Mouse (Mus musculus) embryonic facial prominence, embryonic 12.5 days (tissue): ENCODE results near the gene Hsd17b3. TPM values are rescaled to one million over a fixed set of nuclear protein-coding genes. Genes with fewer than 3 reads are reported as not detected.

Experiments used
- ATAC-seq: fragments of 200-750 bp; cut with Nextera tagmentation; 2 replicates; pipeline ENCODE4 v1.8.0; 2017; ENCODE audit not compliant: insufficient number of reproducible peaks, insufficient read depth, low FRiP score, low TSS enrichment
- H3K27ac ChIP-seq: fragments of 300-500 bp; sonication (generic); 2 replicates; pipeline ENCODE4 v1.5.1; 2016; ENCODE audit warnings: mild to moderate bottlenecking
- H3K27me3 ChIP-seq: fragments of 300-500 bp; sonication (generic); 2 replicates; pipeline ENCODE4 v1.6.1; 2016; ENCODE audit warnings: mild to moderate bottlenecking, moderate library complexity
- H3K36me3 ChIP-seq: fragments of 300-500 bp; sonication (generic); 2 replicates; pipeline ENCODE4 v1.6.1; 2016; ENCODE audit warnings: mild to moderate bottlenecking
- H3K4me1 ChIP-seq: fragments of 300-500 bp; sonication (generic); 2 replicates; pipeline ENCODE4 v1.6.1; 2016
- H3K4me2 ChIP-seq: fragments of 300-500 bp; sonication (generic); replicated peaks from 2 replicates; pipeline ENCODE4 v1.6.1; 2016; ENCODE audit warnings: mild to moderate bottlenecking, moderate library complexity
- H3K4me3 ChIP-seq: fragments of 300-500 bp; sonication (generic); 2 replicates; pipeline ENCODE4 v1.5.1; 2016; ENCODE audit warnings: mild to moderate bottlenecking
- H3K9ac ChIP-seq: fragments of 300-500 bp; sonication (generic); 2 replicates; pipeline ENCODE4 v1.6.1; 2016; ENCODE audit warnings: mild to moderate bottlenecking, moderate library complexity
- H3K9me3 ChIP-seq: fragments of 300-500 bp; sonication (generic); 2 replicates; pipeline ENCODE4 v1.6.1; 2016; ENCODE audit warnings: mild to moderate bottlenecking, moderate library complexity
- WGBS: fragments of 180-500 bp; shearing (Covaris S2); methylation state at CpG from one replicate; pipeline ENCODE4 v1.1.7; 2016; 5-methylcytosine and 5-hydroxymethylcytosine counted together
- polyA plus RNA-seq: library from polyadenylated mRNA; unstranded; fragments of >200 nt; fragmentation: Nextera tagmentation; extraction: Ambion mirVana; gene quantifications from 2 replicates; pipeline ENCODE4 v1.2.1, GENCODE M21; 2016

Gene Hsd17b3
- polyA plus RNA-seq, 1 experiment from 2014 or later, result not detected

DNA sequence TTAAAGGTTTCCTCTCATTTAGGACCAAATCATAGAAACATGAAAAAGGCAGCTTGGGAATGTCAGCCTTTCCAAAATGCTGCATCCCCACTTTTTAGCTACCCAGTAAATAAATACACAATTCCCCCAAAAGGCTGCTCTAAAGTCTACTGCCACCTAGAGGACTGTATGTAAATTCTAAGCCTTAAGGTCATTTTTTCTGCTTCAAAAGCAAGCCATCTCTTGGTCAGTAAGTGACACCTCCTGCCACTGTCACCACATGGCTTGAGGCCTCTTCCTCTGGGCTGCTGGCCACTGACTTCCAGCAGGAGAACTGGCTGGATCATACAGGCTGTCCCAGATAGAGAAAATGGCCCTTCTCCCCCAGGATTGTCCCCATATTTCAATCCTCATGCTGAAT lies 50.9 kb downstream of the Hsd17b3 start:
- Histone ChIP-seq H3K4me3 (no peak overlapping the region), H3K36me3 (no peaks in the 10 kb centered on the region), H3K9me3 (no peaks in the 10 kb centered on the region), H3K4me1 (peaks cover 9% of the 10 kb centered on the region; the same call in 1 of the 2 replicates), H3K27me3 (no peaks in the 10 kb centered on the region), H3K9ac (no peak overlapping the region), H3K4me2 (no peak overlapping the region), H3K27ac (no peak overlapping the region)
- ATAC-seq, result no peak

DNA sequence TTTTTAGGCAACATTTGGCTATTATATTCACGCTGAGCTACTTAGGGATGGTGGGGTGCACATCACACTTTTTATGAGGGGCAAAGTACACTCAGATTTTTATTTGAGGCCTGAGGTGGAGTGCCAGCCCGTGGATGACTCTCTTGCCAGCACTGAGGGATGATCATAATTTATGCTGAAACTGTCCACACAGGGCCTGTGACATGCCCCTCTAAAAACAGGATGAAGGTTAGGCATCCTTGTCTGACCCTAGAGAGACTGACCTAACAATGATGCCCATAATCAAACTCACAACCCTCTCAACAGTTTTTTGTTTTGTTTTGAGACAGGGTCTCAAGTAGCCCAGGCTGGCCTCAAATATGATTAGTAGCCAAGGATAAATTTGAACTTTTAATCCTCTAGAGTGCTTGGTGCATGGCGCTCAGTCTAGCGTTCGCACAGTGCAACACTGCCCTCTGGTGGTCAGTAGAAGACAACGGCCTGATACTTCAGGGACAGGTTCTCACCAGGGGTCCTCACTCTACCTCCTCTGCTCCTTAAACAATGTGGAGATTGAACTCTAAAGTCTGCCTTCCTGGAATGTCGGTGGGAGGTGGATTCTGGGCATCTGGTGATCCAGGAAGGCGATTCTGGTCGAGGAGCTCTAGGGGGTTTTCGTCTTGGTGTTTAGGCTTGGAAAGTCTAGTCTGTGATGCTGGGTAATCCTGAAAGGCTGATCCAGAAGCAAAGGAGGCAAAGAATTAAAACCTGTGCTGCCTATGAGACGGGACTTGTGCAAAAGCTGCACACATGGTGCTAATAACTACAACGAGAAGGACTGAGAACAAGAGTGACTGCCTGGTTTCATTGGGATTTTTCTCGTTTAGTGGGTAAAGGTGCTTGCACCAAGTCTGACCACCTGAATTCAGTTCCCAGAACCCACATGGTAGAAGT lies 52.7 kb downstream of the Hsd17b3 start:
- no peak overlapping the region for H3K4me2 ChIP-seq
- no peaks in the 10 kb centered on the region for H3K27me3 ChIP-seq
- no peak overlapping the region for H3K4me3 ChIP-seq
- WGBS, result 16% methylated on average over 13 of the region's 13 CpGs
- H3K4me1 ChIP-seq, result peaks cover 9% of the 10 kb centered on the region; the same call in 1 of the 2 replicates
- ATAC-seq, result 0 out of 2 replicates have a peak, but pooled peaks have one; percentile 64
- H3K9me3 ChIP-seq, result no peaks in the 10 kb centered on the region
- H3K9ac ChIP-seq, result no peak overlapping the region
- H3K36me3 ChIP-seq, result no peaks in the 10 kb centered on the region
- H3K27ac ChIP-seq, result no peak overlapping the region

DNA sequence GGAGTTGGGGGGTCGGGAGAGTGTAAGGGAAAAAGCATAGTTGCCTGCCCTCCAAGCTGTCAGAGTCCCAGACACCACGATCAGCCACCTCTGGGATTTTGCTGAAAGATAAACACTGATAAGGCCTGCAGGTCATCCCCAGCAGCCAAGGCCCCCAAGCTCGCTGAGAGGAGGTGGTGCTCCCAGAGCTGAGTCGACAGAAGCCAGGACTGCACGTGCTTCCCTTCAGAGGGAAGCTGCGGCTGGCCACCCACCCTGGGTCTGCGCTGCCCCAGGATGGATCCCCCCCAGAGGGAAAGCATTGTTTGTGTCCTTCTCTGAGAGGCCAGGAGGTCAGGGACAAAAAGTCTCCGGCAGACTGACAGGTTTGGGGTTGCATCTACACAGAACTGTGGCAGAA lies 54.0 kb downstream of the Hsd17b3 start:
- H3K4me1 ChIP-seq, result peaks cover 9% of the 10 kb centered on the region; the same call in 1 of the 2 replicates
- H3K36me3 ChIP-seq, result no peaks in the 10 kb centered on the region
- H3K4me2 ChIP-seq, result no peak overlapping the region
- WGBS, result 15% methylated on average over 8 of the region's 8 CpGs
- no peaks in the 10 kb centered on the region for H3K9me3 ChIP-seq
- ATAC-seq, result no peak
- H3K27me3 ChIP-seq, result no peaks in the 10 kb centered on the region
- no peak overlapping the region for H3K9ac ChIP-seq
- no peak overlapping the region for H3K4me3 ChIP-seq
- H3K27ac ChIP-seq, result peak overlapping the region; percentile 50; the same call in 1 of the 2 replicates

DNA sequence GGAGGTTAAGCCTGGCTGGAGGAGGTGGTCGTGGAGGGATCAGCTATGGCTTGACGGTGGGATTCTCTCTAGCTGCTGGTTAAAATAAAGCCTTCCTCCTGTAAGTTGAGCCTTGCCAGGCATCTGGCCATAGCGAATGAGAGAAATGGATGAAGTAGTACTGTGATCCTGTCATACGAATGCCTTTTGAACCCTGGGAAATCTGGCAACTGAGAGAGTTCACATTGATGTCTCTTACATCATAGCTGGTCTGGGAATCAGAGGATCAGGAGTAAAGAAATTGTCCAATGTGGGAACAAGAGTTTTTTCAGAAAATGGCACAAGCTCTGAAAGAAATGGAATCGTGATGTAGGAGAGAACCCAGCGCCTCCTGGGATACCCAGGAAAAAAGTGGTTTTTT lies 55.1 kb downstream of the Hsd17b3 start:
- no peak overlapping the region for H3K9ac ChIP-seq
- H3K27me3 ChIP-seq, result no peaks in the 10 kb centered on the region
- H3K4me3 ChIP-seq, result no peak overlapping the region
- no peaks in the 10 kb centered on the region for H3K36me3 ChIP-seq
- H3K27ac ChIP-seq, result no peak overlapping the region
- no peak for ATAC-seq
- WGBS, result 81% methylated on average over 6 of the region's 6 CpGs
- no peak overlapping the region for H3K4me2 ChIP-seq
- peaks cover 9% of the 10 kb centered on the region; the same call in 1 of the 2 replicates for H3K4me1 ChIP-seq
- H3K9me3 ChIP-seq, result no peaks in the 10 kb centered on the region

DNA sequence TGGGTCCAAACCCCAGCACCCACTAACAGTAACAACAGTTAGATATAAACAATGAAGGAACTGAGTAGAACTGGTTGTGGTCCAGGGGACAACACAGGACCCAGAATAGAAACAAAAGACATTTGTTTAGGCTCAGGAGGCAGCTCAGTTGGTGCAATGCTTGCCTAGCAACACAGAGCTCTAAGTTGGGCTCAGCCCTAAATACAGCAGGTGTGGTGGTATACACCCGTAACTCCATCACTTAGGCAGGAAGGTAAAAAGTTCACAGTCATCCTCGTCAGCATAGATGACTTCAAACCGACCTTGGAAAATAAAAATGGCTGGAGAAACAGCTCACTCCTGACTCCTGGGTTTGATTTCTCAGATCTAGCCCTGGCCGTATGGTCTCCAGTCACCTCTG lies 55.8 kb downstream of the Hsd17b3 start:
- Histone ChIP-seq H3K27me3 (no peaks in the 10 kb centered on the region), H3K36me3 (no peaks in the 10 kb centered on the region), H3K9ac (no peak overlapping the region), H3K4me1 (peaks cover 9% of the 10 kb centered on the region; the same call in 1 of the 2 replicates), H3K27ac (no peak overlapping the region), H3K4me2 (no peak overlapping the region), H3K4me3 (no peak overlapping the region), H3K9me3 (no peaks in the 10 kb centered on the region)
- no peak for ATAC-seq
- 78% methylated on average over 4 of the region's 4 CpGs for WGBS

DNA sequence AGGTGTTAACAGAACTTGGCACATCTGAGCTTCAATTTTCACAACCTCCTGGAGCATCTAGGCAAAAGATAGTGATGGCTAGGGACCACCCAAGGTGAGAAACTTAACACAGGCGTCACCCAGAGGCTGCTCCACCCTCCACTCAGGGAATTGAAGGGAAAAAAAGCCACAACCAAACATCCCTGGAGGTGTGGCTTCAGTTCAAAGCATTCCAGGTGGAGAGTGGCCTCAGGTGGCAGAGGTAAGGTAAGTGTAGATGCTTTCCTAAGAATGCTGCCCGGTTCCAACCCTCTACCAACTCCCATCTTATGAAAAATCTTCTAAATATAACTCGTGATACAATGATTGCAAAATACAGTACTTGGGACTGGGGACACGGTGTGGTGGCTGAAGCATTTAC lies 57.8 kb downstream of the Hsd17b3 start:
- H3K27me3 ChIP-seq, result no peaks in the 10 kb centered on the region
- ATAC-seq, result no peak
- H3K4me3 ChIP-seq, result no peak overlapping the region
- no peaks in the 10 kb centered on the region for H3K36me3 ChIP-seq
- H3K4me2 ChIP-seq, result no peak overlapping the region
- no peak overlapping the region for H3K9ac ChIP-seq
- no peaks in the 10 kb centered on the region for H3K9me3 ChIP-seq
- H3K4me1 ChIP-seq, result peaks cover 9% of the 10 kb centered on the region; the same call in 1 of the 2 replicates
- H3K27ac ChIP-seq, result no peak overlapping the region
- WGBS, result 74% methylated on average over 4 of the region's 4 CpGs

DNA sequence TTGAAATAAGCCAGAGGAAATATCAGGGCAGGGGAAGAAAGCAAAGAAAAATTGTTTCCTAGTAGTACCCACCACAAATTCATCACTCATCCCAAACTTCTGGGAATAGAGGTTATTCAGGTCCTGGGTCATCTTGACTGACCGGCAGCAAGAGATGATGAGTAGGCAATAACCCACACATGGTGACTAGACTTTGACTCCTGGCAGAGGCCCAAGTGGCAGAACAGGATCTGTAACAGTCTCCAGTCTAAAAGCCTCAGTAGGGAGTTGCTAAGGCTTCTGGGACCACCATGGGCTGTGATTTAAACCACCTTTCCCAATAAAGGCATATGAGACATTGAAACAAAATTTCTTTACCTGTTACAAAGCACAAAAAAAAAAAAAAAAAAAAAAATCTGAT lies 58.2 kb downstream of the Hsd17b3 start:
- H3K4me3 ChIP-seq, result no peak overlapping the region
- H3K27ac ChIP-seq, result no peak overlapping the region
- H3K36me3 ChIP-seq, result no peaks in the 10 kb centered on the region
- ATAC-seq, result no peak
- no peaks in the 10 kb centered on the region for H3K27me3 ChIP-seq
- H3K9ac ChIP-seq, result no peak overlapping the region
- peaks cover 9% of the 10 kb centered on the region; the same call in 1 of the 2 replicates for H3K4me1 ChIP-seq
- H3K9me3 ChIP-seq, result no peaks in the 10 kb centered on the region
- H3K4me2 ChIP-seq, result no peak overlapping the region
- 67% methylated on average over 1 of the region's 1 CpGs for WGBS

DNA sequence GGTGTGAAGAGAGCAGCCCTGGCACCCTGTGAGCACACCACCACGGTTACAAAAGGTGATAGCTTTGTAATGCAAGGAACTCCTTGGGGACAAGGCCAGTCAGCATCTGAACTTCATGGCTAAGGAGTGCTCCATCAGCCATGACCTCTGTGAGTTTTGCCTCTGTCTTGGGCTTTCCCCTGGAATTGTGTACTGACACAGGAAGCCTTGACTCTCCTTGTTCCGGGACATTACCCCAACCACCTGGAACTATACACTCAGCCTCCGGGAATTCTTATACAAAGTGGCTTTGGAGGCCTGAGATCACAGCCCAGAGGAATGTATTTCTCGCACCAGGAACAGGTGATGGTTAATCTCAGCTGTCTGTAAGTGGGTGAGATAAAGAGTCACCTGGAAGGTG lies 64.2 kb downstream of the Hsd17b3 start:
- 63% methylated on average over 4 of the region's 4 CpGs for WGBS
- Histone ChIP-seq H3K36me3 (no peaks in the 10 kb centered on the region), H3K9ac (no peak overlapping the region), H3K27ac (no peak overlapping the region), H3K4me3 (no peak overlapping the region), H3K4me1 (peaks cover 25% of the 10 kb centered on the region), H3K4me2 (no peak overlapping the region), H3K9me3 (no peaks in the 10 kb centered on the region), H3K27me3 (no peaks in the 10 kb centered on the region)
- ATAC-seq, result no peak

DNA sequence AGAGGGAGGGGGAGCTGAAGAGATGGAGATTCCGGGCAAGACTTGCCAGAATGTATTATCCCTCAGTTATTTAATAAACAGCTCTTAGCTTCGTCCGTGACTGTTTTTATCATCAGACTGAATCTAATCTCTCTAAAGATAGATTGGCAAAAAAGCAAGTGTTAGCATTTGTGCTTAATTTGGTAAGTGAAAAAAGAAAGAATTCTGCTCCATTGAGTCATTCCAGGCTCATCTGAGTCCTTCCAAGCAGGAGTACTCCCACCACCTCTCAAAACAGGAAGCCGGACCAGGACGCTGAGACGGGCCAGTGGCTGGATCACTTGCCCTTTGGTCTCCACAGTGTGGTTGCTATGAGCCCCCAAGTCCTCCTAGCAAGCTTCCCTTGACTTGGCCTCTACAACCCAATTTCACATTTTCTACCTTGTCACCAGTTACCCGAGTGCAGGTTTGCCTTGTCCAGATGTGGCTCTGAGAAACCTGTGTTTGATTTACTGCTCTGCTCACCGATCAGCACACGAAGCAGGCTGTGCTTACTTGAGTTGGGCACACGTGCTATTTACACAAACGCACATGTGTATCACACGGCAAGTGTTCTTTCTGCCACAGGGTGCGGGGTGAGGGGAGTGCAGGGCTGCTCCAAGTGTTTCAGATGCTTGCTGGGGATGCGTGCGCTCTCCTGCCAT lies 66.1 kb downstream of the Hsd17b3 start:
- no peak for ATAC-seq
- H3K27me3 ChIP-seq, result no peaks in the 10 kb centered on the region
- peak overlapping the region; percentile 12; the same call in 1 of the 2 replicates for H3K27ac ChIP-seq
- no peak overlapping the region for H3K9ac ChIP-seq
- H3K9me3 ChIP-seq, result no peaks in the 10 kb centered on the region
- no peaks in the 10 kb centered on the region for H3K36me3 ChIP-seq
- H3K4me1 ChIP-seq, result peaks cover 25% of the 10 kb centered on the region
- H3K4me3 ChIP-seq, result no peak overlapping the region
- no peak overlapping the region for H3K4me2 ChIP-seq
- WGBS, result 59% methylated on average over 15 of the region's 15 CpGs

DNA sequence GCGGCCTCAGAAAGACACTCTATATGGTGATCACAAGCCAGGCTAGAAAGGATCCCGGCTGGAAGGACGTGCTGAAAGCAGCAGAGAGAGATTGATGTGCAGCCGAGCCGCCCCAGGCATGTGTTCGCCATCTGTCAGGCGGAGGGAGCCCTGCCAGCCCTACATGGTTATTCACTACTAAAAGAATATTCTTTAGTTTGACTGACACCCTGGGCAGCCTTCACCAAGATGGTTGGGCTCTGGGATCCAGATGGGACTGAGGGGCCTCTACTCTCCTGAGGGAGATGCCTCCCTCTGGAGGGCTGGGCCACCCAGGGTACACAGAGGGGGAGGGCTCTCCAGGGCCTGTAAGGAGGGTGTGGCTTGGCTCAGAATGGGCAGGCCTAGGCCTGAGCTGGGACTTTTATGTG lies 68.1 kb downstream of the Hsd17b3 start:
- H3K27me3 ChIP-seq, result no peaks in the 10 kb centered on the region
- 0 out of 2 replicates have a peak overlapping the region, but pooled peaks have one; percentile 2 for H3K9ac ChIP-seq
- H3K4me1 ChIP-seq, result peaks cover 25% of the 10 kb centered on the region
- no peaks in the 10 kb centered on the region for H3K36me3 ChIP-seq
- H3K4me2 ChIP-seq, result no peak overlapping the region; the same call in 1 of the 2 replicates
- peak; percentile 93 for ATAC-seq
- WGBS, result 22% methylated on average over 7 of the region's 7 CpGs
- H3K27ac ChIP-seq, result peak overlapping the region; percentile 78
- H3K9me3 ChIP-seq, result no peaks in the 10 kb centered on the region
- no peak overlapping the region for H3K4me3 ChIP-seq

DNA sequence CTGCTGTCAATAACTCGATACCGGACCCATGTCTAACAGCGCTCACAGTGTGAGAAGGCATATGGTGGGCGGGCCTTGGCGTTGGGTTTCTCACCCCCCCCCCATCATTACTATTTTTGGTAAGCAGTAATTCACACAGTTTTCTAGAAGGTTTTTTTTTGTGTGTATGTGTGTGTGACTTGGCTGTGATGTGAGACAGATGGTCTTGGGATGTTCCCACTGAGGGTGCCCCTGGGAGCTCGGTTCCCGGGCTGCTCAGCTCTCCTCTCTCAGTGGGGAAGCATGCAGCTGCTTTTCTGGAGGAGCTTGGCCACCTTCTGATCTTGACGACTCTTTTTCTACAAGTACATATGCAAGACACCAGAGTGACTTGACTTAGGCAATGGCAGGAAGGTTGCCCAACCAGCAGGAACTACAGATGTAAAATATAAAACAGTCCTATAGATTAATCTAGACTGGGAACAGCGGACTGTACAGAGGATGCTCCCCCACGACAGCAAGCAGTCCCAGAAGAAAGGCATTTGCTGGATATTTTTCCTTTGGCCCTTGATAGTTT lies 70.4 kb downstream of the Hsd17b3 start:
- no peak overlapping the region for H3K27ac ChIP-seq
- no peaks in the 10 kb centered on the region for H3K27me3 ChIP-seq
- peaks cover 28% of the 10 kb centered on the region for H3K4me1 ChIP-seq
- no peaks in the 10 kb centered on the region for H3K9me3 ChIP-seq
- no peaks in the 10 kb centered on the region for H3K36me3 ChIP-seq
- H3K4me3 ChIP-seq, result no peak overlapping the region
- no peak for ATAC-seq
- no peak overlapping the region for H3K9ac ChIP-seq
- 70% methylated on average over 10 of the region's 10 CpGs for WGBS
- no peak overlapping the region for H3K4me2 ChIP-seq
